Mouse (Mus musculus) frontal cortex, postnatal 25 days (tissue): ENCODE data around the gene Mkrn2os.

ENCODE experiments used
- DNase-seq, 2 experiments: peaks; one replicate each; pipeline ENCODE4 v3.0.0; 2022; ENCODE audit warnings: low spot score in 2 of 2

Gene Mkrn2os

GRCm38 (mm10) chr6:115582328-115583115, 9.9 kb downstream of the Mkrn2os start:
- DNase-seq, result no peak

- DNase-seq, result no peak
These were observed 11.6 kb downstream of the Mkrn2os start for GRCm38 (mm10) chr6:115580810-115581209.

- DNase-seq, result no peak
These were observed 14.4 kb downstream of the Mkrn2os start for GRCm38 (mm10) chr6:115577941-115578340.

GRCm38 (mm10) chr6:115577407-115577806, 15.0 kb downstream of the Mkrn2os start:
- DNase-seq, result no peak

- DNase-seq, result no peak
These were observed 18.2 kb downstream of the Mkrn2os start for GRCm38 (mm10) chr6:115574171-115574570.

GRCm38 (mm10) chr6:115565479-115566045, 26.8 kb downstream of the Mkrn2os start:
- no peak for DNase-seq

GRCm38 (mm10) chr6:115559651-115560632, 32.4 kb downstream of the Mkrn2os start:
- no peak for DNase-seq

GRCm38 (mm10) chr6:115558176-115558575, 34.2 kb downstream of the Mkrn2os start:
- DNase-seq, result no peak

GRCm38 (mm10) chr6:115555485-115555884, 36.9 kb downstream of the Mkrn2os start:
- no peak for DNase-seq

GRCm38 (mm10) chr6:115546276-115546675, 46.1 kb downstream of the Mkrn2os start:
- no peak for DNase-seq

- peak; percentile 94 to 97 for DNase-seq
These were observed 47.9 kb downstream of the Mkrn2os start, which contains the start of gene Tsen2 for GRCm38 (mm10) chr6:115544442-115544970. Tsen2 (plus strand) TSS chr6:115544664.

- no peak for DNase-seq
These were observed 50.0 kb downstream of the Mkrn2os start for GRCm38 (mm10) chr6:115542341-115542740.

GRCm38 (mm10) chr6:115541676-115542275, 50.6 kb downstream of the Mkrn2os start:
- DNase-seq, result no peak

GRCm38 (mm10) chr6:115538645-115539429, 53.5 kb downstream of the Mkrn2os start:
- peak; percentile 72 to 73 for DNase-seq

GRCm38 (mm10) chr6:115536169-115536568, 56.2 kb downstream of the Mkrn2os start:
- DNase-seq, result no peak

- no peak for DNase-seq
These were observed 57.8 kb downstream of the Mkrn2os start for GRCm38 (mm10) chr6:115534617-115535016.
